Mouse (Mus musculus) intestine, embryonic 15.5 days (tissue): ENCODE results near the gene Ap2s1. TPM values are rescaled to one million over a fixed set of nuclear protein-coding genes. Genes with fewer than 3 reads are reported as not detected.

Experiments
- ATAC-seq: fragments of 200-750 bp; cut with Nextera tagmentation; 2 replicates; pipeline ENCODE4 v1.8.0; 2017; ENCODE audit warnings: moderate TSS enrichment, moderate library complexity
- H3K27ac ChIP-seq: fragments of 300-500 bp; sonication (generic); 2 replicates; pipeline ENCODE4 v1.5.1; 2015; ENCODE audit warnings: mild to moderate bottlenecking, inconsistent platforms
- H3K27me3 ChIP-seq: fragments of 300-500 bp; sonication (generic); replicated peaks from 2 replicates; pipeline ENCODE4 v1.6.1; 2015; ENCODE audit warnings: inconsistent platforms
- H3K36me3 ChIP-seq: fragments of 300-500 bp; sonication (generic); 2 replicates; pipeline ENCODE4 v1.6.1; 2015; ENCODE audit warnings: inconsistent platforms
- H3K4me1 ChIP-seq: fragments of 300-500 bp; sonication (generic); replicated peaks from 2 replicates; pipeline ENCODE4 v1.6.1; 2015; ENCODE audit warnings: inconsistent platforms
- H3K4me2 ChIP-seq: fragments of 300-500 bp; sonication (generic); replicated peaks from 2 replicates; pipeline ENCODE4 v1.6.1; 2015; ENCODE audit warnings: mild to moderate bottlenecking, inconsistent platforms
- H3K4me3 ChIP-seq: fragments of 300-500 bp; sonication (generic); replicated peaks from 2 replicates; pipeline ENCODE4 v1.5.1; 2015; ENCODE audit warnings: inconsistent platforms
- H3K9ac ChIP-seq: fragments of 300-500 bp; sonication (generic); 2 replicates; pipeline ENCODE4 v1.6.1; 2015; ENCODE audit warnings: inconsistent platforms
- H3K9me3 ChIP-seq: fragments of 300-500 bp; sonication (generic); 2 replicates; pipeline ENCODE4 v1.6.1; 2016; ENCODE audit warnings: inconsistent platforms
- WGBS: fragments of 180-500 bp; shearing (Covaris S2); methylation state at CpG from one replicate; pipeline ENCODE4 v1.1.7; 2015; 5-methylcytosine and 5-hydroxymethylcytosine counted together
- polyA plus RNA-seq: library from polyadenylated mRNA; unstranded; fragments of >200 nt; fragmentation: Nextera tagmentation; extraction: Ambion mirVana; gene quantifications from 2 replicates; pipeline ENCODE4 v1.2.1, GENCODE M21; 2015

The Ap2s1 gene
- polyA plus RNA-seq, 1 experiment from 2014 or later: 248 TPM

GRCm38 (mm10) chr7:16758872-16759574, 20.8 kb downstream of the Ap2s1 start:
- H3K27me3 ChIP-seq: no peaks in the 10 kb centered on the region
- no peak overlapping the region for H3K4me2 ChIP-seq
- ATAC-seq: no peak
- no peak overlapping the region for H3K4me3 ChIP-seq
- H3K4me1 ChIP-seq: peaks cover 7% of the 10 kb centered on the region; the same call in 1 of the 2 replicates
- H3K9ac ChIP-seq: no peak overlapping the region
- no peaks in the 10 kb centered on the region for H3K36me3 ChIP-seq
- no peaks in the 10 kb centered on the region for H3K9me3 ChIP-seq
- WGBS: 72% methylated on average over 10 of the region's 11 CpGs
- H3K27ac ChIP-seq: no peak overlapping the region

DNA sequence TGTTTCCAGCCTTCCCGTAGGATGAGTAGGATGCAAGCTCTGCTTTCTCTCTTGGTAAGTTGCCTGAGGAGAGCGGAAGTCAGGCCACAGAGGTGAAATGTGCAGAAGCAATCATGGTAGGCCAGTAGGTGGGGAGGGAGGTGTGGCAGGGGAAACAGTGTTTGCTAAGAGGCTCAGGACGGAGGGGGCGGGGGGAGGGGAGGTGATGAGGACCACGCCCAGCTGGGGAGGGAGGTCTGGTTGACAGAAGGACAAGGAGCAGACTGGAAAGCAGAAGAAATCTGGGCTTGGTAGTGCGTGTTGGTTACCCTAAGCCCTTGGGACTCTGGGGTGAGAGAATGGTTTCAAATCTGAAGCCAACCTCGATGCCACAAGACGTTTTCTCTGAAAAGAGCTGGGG, 22.1 kb downstream of the Ap2s1 start:
- Histone ChIP-seq H3K4me1 (peaks cover 7% of the 10 kb centered on the region; the same call in 1 of the 2 replicates), H3K36me3 (no peaks in the 10 kb centered on the region), H3K9me3 (no peaks in the 10 kb centered on the region), H3K9ac (no peak overlapping the region), H3K27me3 (no peaks in the 10 kb centered on the region), H3K27ac (no peak overlapping the region), H3K4me3 (no peak overlapping the region), H3K4me2 (0 out of 2 replicates have a peak overlapping the region, but pooled peaks have one; percentile 2)
- peak; percentile 73 for ATAC-seq
- 21% methylated on average over 8 of the region's 8 CpGs for WGBS

GRCm38 (mm10) chr7:16761005-16761481, 22.8 kb downstream of the Ap2s1 start:
- H3K9me3 ChIP-seq: no peaks in the 10 kb centered on the region
- H3K36me3 ChIP-seq: no peaks in the 10 kb centered on the region
- 42% methylated on average over 10 of the region's 10 CpGs for WGBS
- H3K4me1 ChIP-seq: peaks cover 7% of the 10 kb centered on the region; the same call in 1 of the 2 replicates
- ATAC-seq: peak; percentile 72
- no peaks in the 10 kb centered on the region for H3K27me3 ChIP-seq
- no peak overlapping the region for H3K4me2 ChIP-seq
- 0 out of 2 replicates have a peak overlapping the region, but pooled peaks have one; percentile 52 for H3K27ac ChIP-seq
- no peak overlapping the region for H3K4me3 ChIP-seq
- H3K9ac ChIP-seq: no peak overlapping the region

DNA sequence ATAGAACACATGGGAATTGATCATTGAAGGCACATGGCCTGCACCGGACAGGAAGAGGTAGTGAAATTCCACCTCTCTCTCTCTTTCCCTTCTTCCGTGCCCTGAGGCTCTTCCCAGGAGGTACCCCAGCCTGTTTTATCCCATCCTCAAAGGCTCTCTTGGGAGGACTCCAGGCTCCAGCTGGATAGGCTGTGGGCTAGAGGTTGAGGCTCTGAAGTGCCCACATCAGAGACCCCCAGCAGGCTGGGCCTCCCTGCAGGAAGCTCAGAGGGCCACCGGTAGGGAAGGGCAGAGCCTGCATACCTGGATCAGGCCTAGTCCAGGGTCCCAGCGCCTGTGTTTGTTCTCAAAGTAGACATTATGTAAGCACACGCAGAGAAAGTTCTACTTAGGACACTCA, 23.4 kb downstream of the Ap2s1 start:
- no peaks in the 10 kb centered on the region for H3K9me3 ChIP-seq
- H3K4me3 ChIP-seq: no peak overlapping the region
- ATAC-seq: no peak
- no peak overlapping the region for H3K27ac ChIP-seq
- WGBS: 45% methylated on average over 5 of the region's 5 CpGs
- no peaks in the 10 kb centered on the region for H3K27me3 ChIP-seq
- peaks cover 7% of the 10 kb centered on the region; the same call in 1 of the 2 replicates for H3K4me1 ChIP-seq
- no peak overlapping the region for H3K4me2 ChIP-seq
- no peak overlapping the region for H3K9ac ChIP-seq
- no peaks in the 10 kb centered on the region for H3K36me3 ChIP-seq

GRCm38 (mm10) chr7:16763463-16764218, 25.4 kb downstream of the Ap2s1 start:
- Histone ChIP-seq H3K9me3 (no peaks in the 10 kb centered on the region), H3K27ac (no peak overlapping the region), H3K36me3 (no peaks in the 10 kb centered on the region), H3K4me2 (no peak overlapping the region), H3K27me3 (no peaks in the 10 kb centered on the region), H3K4me1 (peaks cover 7% of the 10 kb centered on the region; the same call in 1 of the 2 replicates), H3K4me3 (no peak overlapping the region), H3K9ac (no peak overlapping the region)
- 86% methylated on average over 7 of the region's 7 CpGs for WGBS
- ATAC-seq: no peak

DNA sequence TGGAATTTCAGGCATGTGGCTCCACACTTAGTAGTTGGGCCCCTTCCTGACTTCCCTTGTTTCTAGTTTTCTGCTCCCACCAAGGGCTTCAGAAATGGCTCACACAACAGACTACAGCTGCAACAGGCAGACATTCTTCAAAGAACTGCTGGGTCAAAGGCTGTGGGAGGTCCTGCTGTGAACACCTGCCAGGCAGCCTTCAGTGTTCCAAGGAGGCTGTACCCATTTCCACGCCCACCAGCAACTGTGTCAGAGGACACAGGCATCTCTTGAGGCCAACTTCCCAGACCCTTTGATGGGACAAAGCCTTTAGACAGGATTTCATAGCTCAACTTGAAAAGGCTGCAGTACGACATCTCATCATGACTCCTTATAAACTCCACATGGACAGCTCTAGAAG, 28.2 kb downstream of the Ap2s1 start:
- 0 out of 2 replicates have a peak, but pooled peaks cover 3% of the 10 kb centered on the region for H3K4me1 ChIP-seq
- H3K9me3 ChIP-seq: no peaks in the 10 kb centered on the region
- no peak overlapping the region for H3K4me2 ChIP-seq
- no peak overlapping the region for H3K27ac ChIP-seq
- 56% methylated on average over 2 of the region's 2 CpGs for WGBS
- no peaks in the 10 kb centered on the region for H3K27me3 ChIP-seq
- no peak for ATAC-seq
- no peaks in the 10 kb centered on the region for H3K36me3 ChIP-seq
- H3K9ac ChIP-seq: no peak overlapping the region
- H3K4me3 ChIP-seq: no peak overlapping the region

DNA sequence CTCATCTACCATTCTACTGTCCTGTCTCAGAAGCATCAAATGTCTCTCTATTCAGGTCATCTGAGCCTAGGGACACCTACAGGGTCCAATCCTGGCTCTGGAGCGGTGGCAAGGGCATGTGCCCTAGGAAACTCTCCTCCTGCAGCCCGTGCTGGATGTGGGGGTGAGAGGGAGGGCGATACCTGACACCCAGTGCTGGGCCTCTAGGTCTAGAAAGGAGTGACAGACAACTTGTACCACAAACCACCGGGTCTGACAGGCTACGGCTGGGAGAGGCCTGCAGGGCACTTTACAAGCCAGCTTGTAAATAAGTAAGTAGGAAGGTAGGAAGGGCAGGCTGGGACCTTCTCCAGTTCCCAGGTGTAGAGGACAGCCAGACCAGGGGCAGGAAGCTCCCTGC, 37.7 kb downstream of the Ap2s1 start:
- 41% methylated on average over 5 of the region's 5 CpGs for WGBS
- ATAC-seq: no peak
- no peak overlapping the region for H3K27ac ChIP-seq
- no peaks in the 10 kb centered on the region for H3K9me3 ChIP-seq
- H3K36me3 ChIP-seq: no peaks in the 10 kb centered on the region
- H3K27me3 ChIP-seq: no peaks in the 10 kb centered on the region
- H3K9ac ChIP-seq: no peak overlapping the region
- no peak overlapping the region for H3K4me3 ChIP-seq
- H3K4me1 ChIP-seq: peaks cover 4% of the 10 kb centered on the region; the same call in 1 of the 2 replicates
- no peak overlapping the region for H3K4me2 ChIP-seq

DNA sequence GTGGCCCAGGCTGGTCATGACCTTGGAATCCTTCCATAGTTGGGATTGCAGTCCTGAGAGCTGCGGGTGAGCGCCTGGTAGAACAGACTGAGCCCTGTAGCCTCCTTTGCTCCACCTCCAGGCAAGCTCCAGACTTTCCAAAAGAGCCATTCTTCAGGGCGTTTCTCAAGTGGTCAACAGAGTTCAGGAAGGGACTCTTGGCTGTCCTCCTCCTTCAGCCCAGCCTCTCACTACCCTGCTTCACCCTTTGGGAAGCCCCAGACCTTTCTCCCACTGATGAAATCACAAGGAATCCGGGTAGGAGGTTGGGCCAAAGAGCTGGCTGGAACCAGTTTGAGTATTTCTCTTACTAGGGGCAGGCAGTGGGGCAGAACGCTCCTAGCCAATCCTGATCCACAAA, 41.9 kb downstream of the Ap2s1 start:
- Histone ChIP-seq H3K9ac (no peak overlapping the region), H3K36me3 (no peaks in the 10 kb centered on the region), H3K9me3 (no peaks in the 10 kb centered on the region), H3K27me3 (no peaks in the 10 kb centered on the region), H3K27ac (no peak overlapping the region), H3K4me3 (no peak overlapping the region), H3K4me1 (peaks cover 26% of the 10 kb centered on the region), H3K4me2 (no peak overlapping the region)
- no peak for ATAC-seq
- 50% methylated on average over 5 of the region's 5 CpGs for WGBS

GRCm38 (mm10) chr7:16780825-16781554, 42.8 kb downstream of the Ap2s1 start, which contains the start of gene Slc1a5:
Gene Slc1a5 (plus strand): TSS chr7:16781340.
- ATAC-seq: peak; percentile 81
- Histone ChIP-seq H3K4me1 (peaks cover 26% of the 10 kb centered on the region), H3K36me3 (no peaks in the 10 kb centered on the region), H3K9me3 (no peaks in the 10 kb centered on the region), H3K4me2 (peak within 1 kb of the TSS; percentile 99), H3K27ac (peak within 1 kb of the TSS; percentile 36), H3K9ac (peak within 1 kb of the TSS; percentile 78), H3K4me3 (peak within 1 kb of the TSS; percentile 78), H3K27me3 (no peaks in the 10 kb centered on the region)
- 3% methylated on average over 34 of the region's 34 CpGs for WGBS

- Histone ChIP-seq H3K9ac (peak overlapping the region; percentile 78), H3K9me3 (no peaks in the 10 kb centered on the region), H3K4me2 (peak overlapping the region; percentile 99), H3K4me1 (peaks cover 26% of the 10 kb centered on the region), H3K4me3 (peak overlapping the region; percentile 78), H3K27ac (0 out of 2 replicates have a peak overlapping the region, but pooled peaks have one; percentile 23), H3K36me3 (no peaks in the 10 kb centered on the region), H3K27me3 (no peaks in the 10 kb centered on the region)
- WGBS: 0% methylated on average over 10 of the region's 10 CpGs
- peak; percentile 34 for ATAC-seq
Observed at GRCm38 (mm10) chr7:16781555-16781815, 43.3 kb downstream of the Ap2s1 start.

- Histone ChIP-seq H3K9me3 (no peaks in the 10 kb centered on the region), H3K4me2 (peak overlapping the region; percentile 99), H3K4me1 (peaks cover 26% of the 10 kb centered on the region), H3K27ac (peak overlapping the region; percentile 36), H3K4me3 (peak overlapping the region; percentile 78), H3K27me3 (no peaks in the 10 kb centered on the region), H3K9ac (peak overlapping the region; percentile 78), H3K36me3 (no peaks in the 10 kb centered on the region)
- peak; percentile 22 for ATAC-seq
- under 1% methylated on average over 58 of the region's 60 CpGs for WGBS
Observed at GRCm38 (mm10) chr7:16781816-16782554, 43.8 kb downstream of the Ap2s1 start.
